Mouse (Mus musculus) skeletal muscle tissue, adult 2 months (tissue): ENCODE data around the gene Lamtor3.
"Not testable (repeated sequence)": the region's sequence is repeated elsewhere in the genome, so short reads cannot be mapped to it uniquely, and the experiment has no call there.

ENCODE experiments used
- DNase-seq: peaks from one replicate; pipeline ENCODE4 v3.0.0-alpha.2; 2012; ENCODE audit warnings: low read depth, low spot score

Lamtor3 gene

DNA sequence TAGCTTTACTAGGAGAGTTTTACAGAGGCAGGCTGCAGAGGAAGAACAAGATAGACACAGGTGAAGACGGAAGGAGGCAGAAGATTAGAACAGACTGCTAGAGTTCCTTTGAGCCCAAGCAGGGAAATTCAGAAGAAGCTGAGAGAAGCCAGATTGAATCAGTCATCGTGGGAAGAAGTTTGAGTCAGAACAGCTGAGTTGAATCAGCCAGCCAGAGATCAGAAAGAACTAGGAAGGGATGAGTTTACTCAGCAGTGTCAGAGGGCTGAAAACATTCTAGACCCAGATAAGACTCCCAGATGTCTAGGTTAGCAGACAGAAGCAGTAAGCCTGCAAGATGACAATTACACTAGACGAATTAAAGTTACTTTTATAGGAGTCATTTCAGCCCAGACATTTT lies 15.7 kb downstream of the Lamtor3 start:
- DNase-seq = no peak

- DNase-seq = no peak
Observed at GRCm38 (mm10) chr3:137935570-137936525, 17.5 kb downstream of the Lamtor3 start.

GRCm38 (mm10) chr3:137936541-137936940 lies 18.2 kb downstream of the Lamtor3 start:
- no peak for DNase-seq

DNA sequence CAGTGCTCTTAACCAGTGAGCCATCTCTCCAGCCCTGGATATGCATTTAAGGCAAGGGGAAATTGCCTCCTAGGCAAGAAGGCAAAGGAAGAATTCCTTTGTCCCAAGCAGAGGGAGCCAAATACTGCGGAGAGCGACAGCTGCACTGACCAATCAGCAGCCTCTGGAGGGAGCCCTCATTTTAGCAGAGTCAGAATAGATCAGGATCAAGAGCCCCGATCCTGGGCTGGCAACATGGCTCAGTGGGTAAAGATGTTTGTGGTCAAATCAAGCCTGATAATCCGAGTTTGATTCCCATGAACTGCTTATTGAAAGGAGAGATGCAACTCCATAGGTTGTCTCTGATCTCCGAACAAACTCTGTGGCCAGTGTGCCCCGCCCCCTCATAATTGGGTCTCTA lies 20.3 kb downstream of the Lamtor3 start:
- no peak for DNase-seq

DNA sequence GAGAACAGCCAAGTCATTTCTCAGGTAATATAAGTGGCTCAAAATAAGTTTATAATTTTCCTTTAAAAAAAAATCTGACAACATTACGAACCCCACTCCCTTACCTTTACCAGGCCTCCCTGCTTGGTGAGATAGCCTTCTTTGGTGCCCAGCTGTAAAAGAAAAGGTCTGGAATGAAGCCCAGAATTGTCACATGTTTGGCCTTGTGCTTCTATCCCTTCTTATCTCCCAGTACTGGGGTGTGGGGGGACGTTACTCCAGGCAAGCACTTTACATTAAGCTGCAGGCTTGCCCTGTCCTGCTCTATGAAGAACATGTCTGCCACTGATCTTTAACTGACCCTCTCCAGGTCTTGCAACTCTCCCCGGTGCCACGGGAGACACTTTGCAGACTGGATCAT lies 22.5 kb downstream of the Lamtor3 start:
- no peak for DNase-seq

GRCm38 (mm10) chr3:137941555-137941954 lies 23.2 kb downstream of the Lamtor3 start:
- DNase-seq = no peak

DNA sequence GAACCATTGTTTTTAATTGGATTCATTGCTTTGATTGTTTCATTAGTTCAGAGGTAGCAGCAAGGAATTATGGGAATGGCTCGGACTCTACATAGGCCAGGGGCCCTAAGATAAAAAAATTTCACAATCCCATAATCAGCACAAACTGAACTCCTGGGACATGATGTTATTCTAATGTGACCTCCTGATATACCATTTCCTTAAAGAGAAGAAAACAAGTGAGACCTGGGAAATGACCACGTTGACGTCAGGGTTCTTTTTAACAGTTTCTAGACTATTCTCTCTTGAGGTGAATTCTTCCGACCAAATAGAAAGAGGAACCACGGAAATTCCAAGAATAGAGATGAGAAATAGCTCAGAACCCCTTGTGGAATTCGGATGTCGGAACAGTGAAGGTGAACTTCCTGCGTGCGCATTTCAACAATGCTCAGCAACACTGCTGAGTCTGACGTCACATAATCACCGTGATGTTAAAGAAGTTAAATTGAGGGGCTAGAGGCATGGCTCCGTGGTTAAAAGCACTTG lies 23.9 kb downstream of the Lamtor3 start:
- DNase-seq = no peak

DNA sequence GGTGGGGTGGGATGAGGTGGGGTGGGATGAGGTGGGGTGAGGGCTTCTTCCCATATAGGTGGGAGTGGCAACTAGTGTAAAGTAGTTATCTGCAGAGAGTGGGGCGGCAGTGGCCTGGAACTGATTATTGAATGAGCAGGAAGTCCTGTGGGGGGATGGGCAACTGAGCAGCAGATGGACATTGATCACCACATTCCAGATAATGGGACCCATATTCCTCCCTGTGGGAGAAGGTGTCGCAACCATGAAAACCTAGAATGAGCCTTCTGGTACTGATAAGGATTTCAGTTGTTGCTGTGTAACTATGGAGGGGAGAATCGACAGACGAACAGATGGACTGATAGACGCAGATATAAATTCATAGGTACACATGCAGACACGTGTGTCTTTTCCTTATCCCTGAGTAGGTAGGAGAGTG lies 25.4 kb downstream of the Lamtor3 start:
- no peak for DNase-seq

- no peak for DNase-seq
Observed at GRCm38 (mm10) chr3:137946827-137947226, 28.5 kb downstream of the Lamtor3 start.

- DNase-seq = no peak
Observed at GRCm38 (mm10) chr3:137947525-137947924, 29.2 kb downstream of the Lamtor3 start.

DNA sequence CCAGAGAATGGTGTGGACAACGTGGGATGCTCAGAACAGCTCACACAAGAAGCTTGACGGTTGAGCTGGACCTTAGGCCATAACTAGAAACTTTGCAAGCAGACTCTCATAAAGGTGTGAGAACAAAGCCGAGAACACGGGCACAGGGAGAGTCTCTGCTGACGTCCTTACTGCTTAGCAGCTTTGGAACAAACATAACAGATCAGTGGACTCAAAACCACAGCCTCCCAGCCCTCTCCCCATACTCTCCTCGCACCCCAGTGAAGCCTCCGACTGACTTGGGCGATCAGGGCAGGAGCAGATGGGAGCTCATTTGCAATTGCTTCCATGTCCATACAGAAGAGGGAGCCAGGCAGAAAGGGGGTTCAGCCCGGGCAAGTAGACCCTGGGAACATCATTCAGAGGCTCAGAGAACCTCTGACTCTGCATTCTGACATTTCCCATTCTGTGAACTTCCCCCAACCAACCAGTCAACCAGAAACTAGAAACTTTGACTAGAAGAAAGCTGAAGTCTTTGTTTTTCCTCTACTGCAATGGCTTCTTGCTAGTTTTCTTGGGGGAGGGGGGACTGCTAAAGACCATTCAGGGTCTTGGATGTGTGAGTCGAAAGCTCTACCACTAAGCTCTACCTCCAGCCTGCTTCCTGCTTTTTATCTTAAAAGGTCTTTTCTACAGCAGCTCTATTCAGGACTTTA lies 32.0 kb downstream of the Lamtor3 start:
- no peak for DNase-seq

GRCm38 (mm10) chr3:137951302-137951701 lies 33.0 kb downstream of the Lamtor3 start:
- not testable (repeated sequence) for DNase-seq

DNA sequence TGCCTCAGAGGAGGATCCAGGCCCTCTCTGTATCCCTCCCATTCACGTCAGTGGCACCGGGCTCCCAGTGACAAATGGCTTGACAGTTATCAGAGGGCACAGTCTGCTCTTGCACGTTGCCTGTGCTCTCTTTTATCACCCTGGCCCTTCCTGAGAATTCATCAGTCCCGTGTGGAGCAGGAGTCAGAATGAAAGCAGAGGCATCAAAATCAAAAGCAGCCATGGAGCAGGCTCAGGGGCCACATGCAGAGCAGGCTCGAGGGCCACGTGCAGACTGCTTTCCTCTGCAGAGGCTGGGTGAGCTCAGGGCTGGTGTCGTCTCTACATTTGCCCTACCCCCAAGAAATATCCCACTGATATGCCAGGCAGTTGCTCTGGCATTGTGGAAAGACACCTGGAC lies 33.5 kb downstream of the Lamtor3 start:
- no peak for DNase-seq

GRCm38 (mm10) chr3:137952225-137952913 lies 34.1 kb downstream of the Lamtor3 start:
- peak; percentile 47 for DNase-seq

GRCm38 (mm10) chr3:137952914-137953880 lies 34.9 kb downstream of the Lamtor3 start:
- no peak for DNase-seq

GRCm38 (mm10) chr3:137954256-137954916 lies 36.1 kb downstream of the Lamtor3 start:
- DNase-seq = no peak

DNA sequence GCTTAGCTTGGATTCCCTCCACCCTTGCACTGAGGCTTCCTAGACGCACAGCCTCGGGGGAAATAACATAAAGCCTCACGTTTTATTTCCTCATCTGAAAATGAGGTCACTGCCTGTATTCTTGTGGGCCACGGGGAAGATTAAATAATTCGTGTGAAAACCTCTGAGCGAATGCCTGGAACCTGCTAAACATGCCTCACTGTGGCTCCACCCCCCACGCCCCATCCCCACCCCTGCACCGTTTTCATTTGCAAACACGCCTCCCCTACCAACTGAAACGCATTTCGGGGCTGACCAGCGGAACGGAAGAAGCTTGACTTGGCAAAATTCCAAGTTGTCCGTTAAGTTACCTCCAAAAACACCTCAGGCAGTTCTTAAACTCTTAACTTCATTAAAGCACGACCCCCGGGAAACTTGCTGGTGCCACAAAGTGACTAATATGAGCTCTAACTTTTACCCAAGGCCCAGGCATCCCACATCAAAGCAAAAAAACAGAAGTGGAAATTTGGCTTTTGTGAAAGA lies 37.3 kb downstream of the Lamtor3 start:
- DNase-seq = no peak

GRCm38 (mm10) chr3:137957864-137958263 lies 39.6 kb downstream of the Lamtor3 start:
- DNase-seq = no peak

- no peak for DNase-seq
Observed at GRCm38 (mm10) chr3:137958352-137958751, 40.0 kb downstream of the Lamtor3 start.

DNA sequence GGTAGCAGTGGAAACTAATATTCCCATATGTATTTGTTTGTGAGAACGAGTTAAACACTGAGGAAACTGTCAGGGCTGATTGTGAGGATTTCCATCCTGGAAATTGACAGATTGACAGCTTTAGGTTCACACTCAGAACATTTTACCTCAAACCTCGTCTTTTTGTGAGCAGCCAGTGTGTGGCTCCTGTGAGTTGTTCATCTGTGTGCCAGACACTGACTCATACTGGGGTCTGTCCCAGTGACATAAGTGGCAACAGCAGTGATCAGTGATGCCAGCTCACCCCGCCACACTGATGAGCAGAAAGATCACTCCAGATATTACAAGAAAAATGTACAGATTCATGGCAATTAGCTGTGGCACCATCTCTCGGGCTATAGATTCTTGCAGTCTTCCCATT lies 41.1 kb downstream of the Lamtor3 start:
- DNase-seq = no peak
